Mouse (Mus musculus): ENCODE measurements at regions not wholly inside any gene's neighbourhood (a gene's known extent, or its start where the extent isn't known, plus 50 kb on each side); places are given as distances from the start of the nearest gene placed in this dataset.
"Not testable (repeated sequence)": the region's sequence is repeated elsewhere in the genome, so short reads cannot be mapped to it uniquely, and the experiment has no call there.

DNA sequence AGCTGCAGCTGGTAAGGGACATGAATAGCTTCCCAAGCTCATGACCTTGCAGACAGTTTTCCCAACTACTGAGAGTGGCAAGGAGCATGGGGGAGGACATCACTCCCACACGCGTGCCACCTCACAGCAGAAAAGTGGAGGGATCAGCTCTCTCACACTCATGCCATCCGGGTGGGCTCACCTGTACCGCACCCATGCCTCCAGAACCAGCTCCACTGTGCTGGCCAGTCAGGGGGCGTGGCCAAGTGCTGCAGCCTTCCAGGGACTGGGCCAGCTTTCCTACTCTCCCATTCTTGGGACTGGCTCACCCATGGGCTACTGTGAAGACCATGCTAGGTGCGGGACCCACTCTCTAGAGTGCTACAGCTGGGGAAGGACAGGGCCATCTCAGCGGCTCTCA is 88.4 kb upstream of the Klf13 start:
- DNase-seq: no peak

DNA sequence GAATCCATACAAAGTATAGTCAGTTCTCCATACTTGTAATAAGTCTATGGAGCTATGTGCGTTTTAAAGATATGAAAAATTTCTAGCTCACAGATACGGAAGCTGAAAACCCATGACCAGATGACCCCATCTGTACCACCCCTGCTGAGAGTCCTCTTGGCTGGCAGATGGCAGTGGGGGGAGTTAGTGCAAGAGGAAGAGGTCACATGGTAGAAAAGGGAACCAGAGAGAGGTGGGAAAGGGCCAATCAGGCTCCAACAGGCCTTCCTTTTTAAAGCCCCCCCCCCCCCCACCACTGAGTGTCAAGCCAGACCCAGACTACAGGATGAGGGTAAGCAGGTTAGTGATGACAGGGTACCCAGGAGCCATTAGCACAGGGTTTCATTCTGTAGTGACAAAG is 86.4 kb upstream of the Klf13 start:
- DNase-seq: no peak

DNA sequence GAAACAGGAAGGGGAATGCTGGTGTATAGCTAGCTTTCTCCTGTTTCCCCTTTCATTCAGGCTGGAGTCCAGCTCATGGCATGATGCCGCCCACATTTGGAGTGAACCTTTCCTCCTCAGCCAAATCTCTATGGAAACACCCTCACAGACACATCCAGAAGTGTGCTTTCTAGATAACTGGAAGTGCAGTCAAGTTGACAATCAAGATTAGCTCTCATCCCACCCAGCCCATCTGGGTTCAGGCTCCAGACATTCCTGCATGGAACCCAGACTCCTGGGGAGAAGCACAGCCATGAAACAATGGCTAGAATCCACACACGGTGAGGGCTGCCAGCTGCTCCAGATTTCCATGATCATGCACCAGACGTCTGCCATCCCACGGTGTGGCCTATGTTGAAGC is 85.5 kb upstream of the Klf13 start:
- no peak for DNase-seq

DNA sequence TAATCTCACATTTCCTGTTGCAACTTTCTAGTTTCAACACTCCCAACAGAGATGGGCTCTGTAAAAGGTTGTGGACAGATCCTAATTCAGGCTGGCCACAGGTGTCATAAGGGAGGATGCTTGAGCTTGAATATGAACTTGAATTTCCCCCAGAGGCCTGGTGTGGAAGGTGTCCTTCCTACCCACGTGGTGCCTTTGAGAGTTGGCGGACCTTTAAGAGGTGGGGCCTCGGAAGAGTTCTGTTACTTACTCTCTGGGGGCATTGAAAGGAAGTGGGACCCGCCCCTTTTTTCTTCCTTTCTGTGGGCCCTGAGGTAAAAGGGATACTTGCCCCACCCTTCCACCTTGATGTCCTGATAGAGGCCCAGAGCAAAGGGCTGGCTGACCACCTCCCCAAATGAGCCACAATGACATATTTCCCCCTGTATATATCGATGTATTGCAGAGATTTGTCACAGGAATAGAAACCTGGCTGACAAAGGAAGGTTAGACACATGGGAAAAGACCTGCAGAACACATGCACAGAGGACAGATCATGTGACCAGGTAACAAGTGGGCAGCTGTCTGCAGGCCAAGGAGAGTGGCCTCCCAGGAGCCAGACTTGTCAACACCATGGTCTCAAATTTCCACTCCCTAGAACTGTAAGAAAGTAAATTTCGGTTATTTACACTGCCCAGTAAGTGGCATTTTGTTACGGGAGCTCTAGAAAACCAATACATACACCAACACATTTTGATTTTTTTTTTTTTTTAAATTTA is 84.2 kb upstream of the Klf13 start:
- no peak for DNase-seq

DNA sequence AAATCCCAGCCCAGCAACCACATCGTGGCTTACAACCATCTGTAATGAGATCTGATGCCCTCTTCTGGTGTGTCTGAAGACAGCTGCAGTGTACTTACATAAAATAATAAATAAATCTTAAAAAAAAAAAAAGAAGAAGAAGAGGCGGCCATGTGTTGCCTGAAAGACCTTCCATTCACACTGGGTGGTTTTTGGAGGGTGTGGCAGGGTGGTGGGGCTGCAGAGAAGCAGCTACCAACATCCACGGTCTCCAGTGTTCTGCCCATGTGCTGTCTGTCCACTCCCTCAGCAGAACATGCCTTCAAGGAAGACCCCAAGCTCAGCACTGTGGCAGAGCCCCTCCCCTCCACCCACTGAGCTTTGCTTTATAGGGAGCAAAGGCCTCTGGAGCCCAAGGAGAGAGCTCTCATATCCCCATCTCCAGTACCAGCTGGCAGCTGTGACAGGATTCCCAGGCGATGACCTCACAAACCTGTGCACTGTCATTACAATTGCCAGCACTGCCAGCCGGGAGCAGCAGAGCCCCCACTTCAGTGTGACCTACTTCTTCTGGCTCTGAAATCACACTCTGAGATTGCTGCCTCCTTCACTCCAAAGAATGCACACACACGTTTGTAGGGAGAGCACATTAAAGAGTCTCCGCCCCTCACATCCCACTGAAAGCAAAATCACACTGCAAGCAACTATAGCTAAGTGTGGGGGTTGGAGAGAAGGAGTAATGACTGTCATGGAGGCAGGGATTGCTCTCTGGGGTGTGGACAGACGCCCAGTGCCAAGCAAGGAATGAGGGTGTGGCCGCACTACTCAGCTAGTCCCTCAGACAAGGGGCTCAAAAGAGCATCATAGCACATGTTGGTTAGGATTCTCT is 82.8 kb upstream of the Klf13 start:
- no peak for DNase-seq

DNA sequence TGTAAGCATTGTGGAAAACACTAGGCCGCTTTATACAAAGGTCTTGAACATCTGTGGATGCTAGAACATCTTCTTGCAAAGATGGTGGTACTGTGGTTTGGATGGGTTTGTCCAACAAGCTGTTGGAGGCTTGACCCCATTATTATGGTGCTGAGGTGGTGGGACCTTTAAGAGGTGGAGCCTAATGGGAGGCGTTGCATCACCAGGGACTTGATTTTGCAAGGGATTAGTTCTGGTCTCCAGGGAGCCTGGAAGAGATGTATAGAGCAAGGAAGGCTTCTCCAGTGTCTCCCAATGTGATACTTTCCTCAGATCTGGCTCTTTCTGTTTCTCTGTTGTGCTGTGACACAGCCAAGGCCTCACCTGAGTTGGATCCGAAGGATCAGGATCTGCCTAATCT is 79.4 kb upstream of the Klf13 start:
- no peak for DNase-seq

DNA sequence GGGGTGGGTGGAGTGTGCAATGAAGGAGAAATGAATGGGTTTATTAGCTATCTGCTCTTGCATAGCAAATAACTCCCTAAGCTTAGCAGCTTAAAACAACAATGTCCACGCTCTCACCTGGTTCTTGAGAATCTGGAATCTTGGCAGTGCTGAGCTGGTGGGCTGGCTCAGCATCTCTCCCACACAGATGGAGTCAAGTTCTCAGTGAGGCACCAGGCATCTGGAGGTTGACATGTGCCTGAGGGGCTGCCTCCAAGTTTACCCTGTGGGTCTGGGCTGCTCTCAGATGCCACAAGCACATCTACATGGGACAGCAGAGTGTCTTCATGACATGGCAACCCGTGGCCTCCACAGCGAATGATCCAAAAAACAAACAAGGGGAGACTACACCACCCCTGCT is 78.2 kb upstream of the Klf13 start:
- no peak for DNase-seq

DNA sequence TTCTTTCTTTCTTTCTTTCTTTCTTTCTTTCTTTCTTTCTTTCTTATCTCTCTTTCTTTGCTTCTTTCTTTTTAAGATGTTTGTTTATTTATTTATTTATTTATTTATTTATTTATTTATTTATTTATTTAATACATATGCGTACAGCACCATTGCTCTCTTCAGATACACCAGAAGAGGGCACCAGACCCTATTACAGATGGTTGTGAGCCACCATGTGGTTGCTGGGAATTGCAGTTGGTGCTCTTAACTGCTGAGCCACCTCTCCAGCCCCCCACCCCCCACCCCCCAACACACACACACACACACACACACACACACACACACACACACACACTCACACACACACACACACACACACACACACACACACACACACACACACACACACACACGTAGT is 76.4 kb upstream of the Klf13 start:
- not testable (repeated sequence) for DNase-seq

DNA sequence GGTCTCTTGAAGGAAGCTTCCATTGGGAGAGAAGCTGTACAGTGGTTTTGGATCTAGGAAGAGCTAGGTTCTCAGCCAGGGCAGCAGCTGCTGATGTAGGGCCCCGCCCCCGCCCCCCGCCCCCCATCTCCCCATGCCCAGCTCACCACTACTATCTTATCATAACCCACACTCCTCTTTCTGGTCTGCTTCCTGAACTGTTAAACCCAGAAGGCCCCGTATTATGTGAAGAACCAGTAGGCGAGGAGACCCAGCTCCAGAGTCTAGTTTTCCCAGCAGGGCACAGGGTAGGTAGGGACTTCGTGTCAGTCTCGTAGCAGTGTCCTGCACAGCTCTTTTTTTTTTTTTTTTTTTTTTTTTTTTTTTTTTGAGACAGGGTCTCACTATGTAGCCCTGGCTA is 75.5 kb upstream of the Klf13 start:
- DNase-seq: peak; percentile 77

DNA sequence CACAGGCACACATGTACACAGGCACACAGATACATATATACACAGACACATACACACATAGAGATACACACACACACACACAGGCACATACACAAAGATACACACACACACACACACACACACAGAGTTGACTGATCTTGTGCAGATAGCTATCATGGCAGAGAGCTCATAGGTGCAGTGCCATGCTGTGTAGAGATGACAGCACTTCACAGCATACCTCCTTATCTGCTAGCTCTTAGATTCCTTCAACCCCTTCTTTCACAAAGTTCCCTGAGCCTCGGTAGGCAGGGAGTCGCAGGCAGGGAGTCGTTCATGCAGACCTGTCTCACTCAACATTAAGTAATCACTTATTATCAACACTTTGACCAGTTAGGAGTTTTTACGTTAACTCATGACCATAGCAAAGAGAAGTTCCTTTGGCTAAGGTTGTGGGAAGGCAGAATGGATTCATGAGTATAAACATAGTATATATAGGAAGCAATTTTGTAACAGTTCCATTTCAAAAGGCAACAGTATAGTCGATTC is 74.4 kb upstream of the Klf13 start:
- DNase-seq: peak; percentile 33

DNA sequence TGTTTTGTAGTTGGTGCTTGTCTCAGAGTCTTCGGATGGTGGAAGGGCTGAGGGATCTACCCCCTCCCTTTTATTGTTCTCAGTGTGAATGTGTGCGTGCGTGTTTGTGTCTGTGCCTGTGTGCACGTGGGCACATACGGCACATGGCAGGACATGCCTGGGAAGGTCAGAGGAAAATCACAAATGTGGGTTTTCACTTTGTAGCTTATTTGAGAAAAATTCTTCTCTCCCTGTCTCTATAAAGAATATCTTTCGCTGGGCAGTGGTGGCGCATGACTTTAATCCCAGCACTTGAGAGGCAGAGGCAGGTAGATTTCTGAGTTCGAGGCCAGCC is 73.5 kb upstream of the Klf13 start:
- no peak for DNase-seq

DNA sequence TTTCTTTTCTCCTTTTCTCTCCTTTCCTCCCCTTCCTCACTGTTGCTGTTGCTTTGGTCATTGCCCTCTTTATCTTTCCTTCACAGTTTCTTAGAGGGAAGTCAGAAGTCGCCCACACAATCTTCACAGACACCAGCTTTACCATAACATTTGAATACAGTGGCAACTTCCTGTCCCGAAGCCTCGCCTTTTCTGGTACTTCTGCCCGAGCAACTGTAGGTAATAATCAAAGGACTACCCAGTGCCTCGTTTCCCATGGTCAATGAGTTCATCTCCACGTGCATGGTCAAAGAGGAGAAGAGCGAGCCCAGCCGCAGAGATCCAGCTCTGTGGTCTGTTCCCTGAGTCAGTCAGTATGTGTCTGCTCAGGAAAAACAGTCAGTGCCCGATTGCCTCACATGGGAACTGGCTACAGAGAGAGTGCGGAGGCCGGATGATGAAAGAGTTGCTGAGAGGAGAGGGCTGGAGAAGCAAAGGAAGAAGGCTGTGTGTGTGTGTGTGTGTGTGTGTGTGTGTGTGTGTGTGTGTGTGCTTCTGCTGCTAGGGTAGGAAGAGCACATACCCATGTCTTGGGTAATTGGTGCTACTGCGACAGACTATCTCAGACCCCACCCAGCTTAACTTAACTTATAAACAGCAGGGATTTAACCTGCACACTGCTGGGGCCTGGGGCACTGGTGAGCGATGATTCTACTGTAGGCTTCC is 73.0 kb upstream of the Klf13 start:
- DNase-seq: peak; percentile 51

DNA sequence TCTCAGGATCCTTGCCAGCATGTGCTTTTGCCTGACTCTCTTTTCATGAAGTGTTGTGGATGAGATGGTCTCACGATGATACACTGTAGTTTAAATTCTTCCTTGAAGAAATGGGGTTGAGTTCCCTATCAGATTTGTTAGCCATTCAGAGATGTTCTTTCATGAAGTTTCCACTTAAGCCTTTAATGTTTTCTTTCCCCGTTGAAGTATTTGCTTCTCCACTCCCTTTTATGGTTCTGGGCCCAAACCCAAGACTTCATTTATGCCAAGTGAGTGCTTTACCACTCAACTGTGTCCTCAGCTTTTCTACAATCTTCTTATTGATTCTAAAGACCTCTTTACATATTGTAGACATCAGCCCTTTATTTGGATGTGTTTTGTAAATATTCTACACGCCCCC is 71.9 kb upstream of the Klf13 start:
- DNase-seq: no peak

DNA sequence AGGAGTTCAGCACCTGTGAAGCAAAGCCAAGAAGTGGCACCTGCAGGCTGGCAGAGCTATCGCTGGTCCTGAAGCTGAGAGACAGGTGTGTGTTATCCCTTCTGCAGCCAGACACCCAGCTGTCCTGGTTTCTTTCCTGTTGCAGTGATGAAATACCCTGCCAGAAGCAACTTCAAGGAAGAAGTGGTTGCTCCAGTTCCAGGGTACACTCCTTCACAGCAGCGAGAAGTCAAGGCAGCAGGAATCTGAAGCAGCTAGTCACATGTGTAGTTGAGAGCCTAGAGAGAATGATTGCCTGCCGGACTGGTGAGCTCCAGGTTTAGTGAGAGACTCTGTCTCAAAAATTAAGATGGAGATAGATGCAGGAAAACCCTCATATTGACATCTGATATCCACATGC is 69.1 kb upstream of the Klf13 start:
- DNase-seq: no peak

DNA sequence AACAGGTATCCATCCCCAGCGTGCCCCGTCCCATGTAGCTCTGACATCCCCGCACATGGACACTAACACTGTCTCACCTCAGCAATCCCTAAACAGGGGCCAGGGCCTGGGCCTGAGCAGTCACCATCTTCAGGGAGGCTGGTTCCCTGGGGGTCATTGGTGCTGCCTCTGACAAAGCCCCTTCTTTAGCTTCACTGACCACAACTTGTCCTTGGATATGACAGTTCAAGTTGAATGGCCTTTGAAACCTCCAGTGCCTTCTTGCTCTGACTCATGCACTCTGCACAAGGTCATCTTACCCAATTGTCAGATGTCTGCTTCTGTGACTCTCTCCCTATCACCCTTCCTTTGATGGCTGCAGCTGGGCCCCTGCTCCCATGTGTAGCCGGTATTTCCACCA is 68.2 kb upstream of the Klf13 start:
- no peak for DNase-seq

DNA sequence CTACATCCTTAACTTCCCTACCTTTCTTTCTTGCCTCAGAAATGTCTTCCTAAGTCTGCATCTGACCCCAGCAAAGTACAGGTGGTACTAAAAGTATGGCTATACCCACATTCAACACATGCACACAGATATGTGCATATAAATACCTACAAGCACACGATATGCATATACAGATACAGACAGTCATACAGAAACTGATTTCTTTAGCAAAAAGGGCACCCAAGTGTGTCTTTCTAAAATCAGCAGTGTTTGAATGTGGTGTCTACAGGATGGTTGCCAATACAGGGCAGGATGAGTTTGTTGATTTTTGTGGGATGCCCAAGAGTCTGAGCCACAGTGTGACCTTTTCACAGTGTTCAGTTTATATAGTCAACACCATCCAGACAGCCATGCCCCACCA is 67.0 kb upstream of the Klf13 start:
- DNase-seq: no peak

DNA sequence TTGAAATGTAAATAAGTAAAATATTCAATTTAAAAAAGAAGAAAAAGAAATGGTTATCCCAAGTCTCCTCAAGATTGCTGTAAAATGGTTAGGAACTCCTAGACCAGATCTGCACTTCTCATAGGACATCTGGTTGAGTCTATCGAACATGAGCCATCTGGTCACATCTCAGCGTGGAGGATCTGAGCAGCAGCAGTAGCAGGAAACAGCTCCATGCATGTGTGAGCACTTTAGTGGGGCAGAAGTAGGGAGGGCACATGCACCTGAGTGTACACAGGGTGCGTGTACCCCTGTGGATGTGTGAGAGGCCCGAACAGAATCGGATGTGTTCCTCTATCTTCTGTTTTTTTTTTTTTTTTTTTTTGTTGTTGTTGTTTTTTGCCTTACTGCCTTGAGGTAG is 65.2 kb upstream of the Klf13 start:
- DNase-seq: no peak

DNA sequence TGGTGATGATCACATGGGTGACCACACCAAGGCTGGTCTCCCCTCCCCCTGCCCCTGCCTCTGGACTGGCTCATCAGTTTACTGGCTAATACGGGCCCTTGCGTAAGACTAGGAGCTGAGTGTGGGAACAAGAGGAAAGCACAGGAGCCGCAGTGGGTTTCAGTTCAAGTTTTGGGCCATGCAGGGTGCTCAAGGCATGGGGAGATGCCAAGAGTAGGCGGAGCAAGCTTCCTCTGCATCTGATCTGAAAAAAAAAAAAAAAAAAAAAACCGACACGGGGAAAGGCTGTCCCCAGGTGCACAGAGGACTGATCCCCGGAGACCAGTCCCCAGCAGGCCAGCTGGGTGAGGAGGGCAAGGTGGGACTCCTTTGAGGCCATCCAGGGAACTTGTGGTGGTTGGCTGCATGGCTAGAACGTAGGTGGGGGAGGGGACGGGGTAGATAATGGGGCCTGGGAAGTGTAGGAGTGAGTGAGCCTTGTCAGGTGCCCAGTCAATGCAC is 62.9 kb upstream of the Klf13 start:
- peak; percentile 55 for DNase-seq

DNA sequence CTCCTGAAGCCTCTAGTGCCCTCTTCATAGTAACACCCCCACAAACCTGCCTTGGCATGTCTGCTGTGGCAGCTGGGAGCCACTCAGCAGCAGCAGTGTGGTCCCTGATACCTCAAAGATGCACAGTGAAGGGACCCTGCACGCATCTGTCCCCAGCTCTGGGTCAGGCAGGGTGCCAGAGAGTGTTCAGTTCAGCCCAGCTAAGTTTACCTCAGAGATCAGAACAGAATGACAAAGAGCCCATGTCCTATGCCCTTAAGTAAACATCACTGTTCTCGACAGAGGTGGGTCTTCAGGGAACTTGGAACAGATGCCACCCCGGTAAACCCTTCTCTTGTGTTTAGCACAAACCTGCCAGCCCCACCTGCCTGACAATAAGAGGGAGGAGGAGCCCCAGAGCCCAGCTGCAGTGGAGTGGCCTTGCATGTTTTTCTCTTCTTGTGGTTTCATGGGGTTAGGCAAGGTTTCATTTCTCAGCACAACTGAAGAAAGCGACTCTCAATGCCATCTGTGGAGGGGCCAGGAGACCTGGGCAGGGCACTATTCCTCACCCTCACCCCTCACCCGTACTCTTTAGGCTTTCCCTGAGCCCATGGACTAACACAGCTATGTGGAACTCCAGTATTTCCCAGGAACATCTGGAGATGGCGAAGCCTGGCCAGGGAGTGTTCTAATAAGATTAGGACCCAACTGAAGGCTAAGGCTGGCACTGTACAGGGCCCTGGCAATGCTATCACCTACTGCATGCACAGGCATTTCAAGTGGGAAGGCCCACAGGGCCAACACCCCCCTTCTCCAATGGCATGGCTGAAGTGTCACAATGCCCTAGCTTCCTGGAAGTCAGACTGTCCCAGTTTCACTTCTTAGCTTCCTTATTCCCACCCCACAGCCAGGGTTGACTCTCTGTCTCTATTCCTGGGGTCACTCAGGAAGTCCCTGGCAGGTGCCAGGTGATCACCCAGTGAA is 60.6 kb upstream of the Klf13 start:
- peak; percentile 57 for DNase-seq

DNA sequence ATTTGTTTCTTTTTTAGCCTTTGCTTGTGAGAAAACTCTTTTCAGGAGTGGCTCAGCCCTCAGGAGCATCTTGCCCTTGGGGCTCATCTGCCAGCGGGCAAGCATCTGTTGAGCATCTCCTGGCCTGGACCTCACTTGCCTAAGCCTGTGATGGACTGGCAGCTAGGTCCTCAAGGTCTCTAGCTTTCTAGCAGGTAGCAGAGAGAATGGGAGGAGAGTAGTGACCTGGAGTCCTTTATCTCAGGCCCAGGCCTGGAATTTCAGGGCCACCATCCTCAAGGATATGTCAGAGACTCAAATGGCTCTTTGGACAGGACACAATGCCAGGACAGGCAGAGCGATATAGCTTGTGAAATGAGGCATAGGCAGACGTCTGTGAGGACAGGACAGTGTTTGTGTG is 59.3 kb upstream of the Klf13 start:
- DNase-seq: no peak

DNA sequence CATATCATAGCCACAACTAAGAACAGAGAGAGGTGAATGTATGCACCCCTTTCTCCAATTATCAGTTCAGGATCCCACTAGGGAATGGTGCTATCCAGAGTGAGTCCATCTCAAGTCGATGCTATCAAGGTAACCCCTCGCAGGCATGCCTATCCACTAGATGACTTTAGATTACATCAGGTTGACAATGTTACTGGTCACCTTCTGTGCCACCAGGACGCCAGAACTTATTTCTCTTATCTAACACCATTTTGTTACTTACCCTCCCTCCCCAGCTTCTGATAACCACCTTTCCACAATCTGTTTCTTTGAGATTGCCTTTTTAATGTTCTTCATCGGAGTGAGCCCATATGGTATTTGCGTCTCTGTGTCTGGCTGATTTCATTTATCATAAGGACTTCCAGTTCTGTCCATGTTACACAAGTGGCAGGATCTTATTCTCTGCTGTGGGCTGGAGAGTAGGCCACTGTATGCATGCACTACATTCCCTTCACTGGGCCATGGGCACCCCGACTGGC is 57.9 kb upstream of the Klf13 start:
- DNase-seq: peak; percentile 56
